Mouse (Mus musculus) embryonic fibroblast, embryonic 13.5 days (primary cell): ENCODE measurements around the gene Pcgf5.

ENCODE experiments used
- CTCF ChIP-seq: IDR thresholded peaks from 2 replicates; pipeline ENCODE4 v1.5.1; 2011; ENCODE audit warnings: mild to moderate bottlenecking, control low read depth, low read length, moderate library complexity, borderline replicate concordance; ENCODE audit not compliant: insufficient read depth
- POLR2A ChIP-seq: IDR thresholded peaks from 2 replicates; pipeline ENCODE4 v1.6.1; 2011; ENCODE audit warnings: low read depth, mild to moderate bottlenecking, control low read depth, low read length, moderate library complexity

GRCm38 (mm10) chr19:36453451-36453850 lies 105.3 kb downstream of the Pcgf5 start:
- TF ChIP-seq CTCF (no peak), POLR2A (no peak)
